Mouse (Mus musculus): ENCODE data around the gene C1s2. TPM values are rescaled to one million over a fixed set of nuclear protein-coding genes. Genes with fewer than 3 reads are reported as not detected.

Gene C1s2
- polyA plus RNA-seq, 1 experiment = 0.32 TPM

DNA sequence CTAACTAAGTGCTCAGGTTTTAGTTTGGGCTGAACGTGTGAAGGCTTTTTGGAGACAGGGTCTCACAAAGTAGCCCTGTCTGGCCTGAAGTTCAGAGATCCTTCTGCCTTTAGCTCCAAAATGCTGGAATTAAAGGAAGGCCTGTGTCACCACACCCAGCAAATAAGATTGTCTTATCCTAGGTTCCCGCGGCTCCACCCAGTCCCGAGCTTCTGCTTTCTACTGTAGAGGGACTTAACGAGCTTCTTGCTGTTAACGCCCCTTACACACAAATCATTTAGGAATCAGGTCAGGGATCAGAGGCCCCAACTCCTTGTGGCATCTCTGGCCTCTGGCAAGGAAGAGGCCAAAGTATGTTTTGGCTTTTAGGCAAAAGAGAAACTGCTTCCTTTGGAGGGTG, 36.2 kb upstream of the C1s2 start:
- Histone ChIP-seq H3K27ac (ENCODE audit: control insufficient read depth, insufficient read depth, low read depth, low read length) (no peak overlapping the region), H3K36me3 (ENCODE audit: control insufficient read depth, insufficient read depth, low read length) (no peaks in the 10 kb centered on the region), H3K27me3 (ENCODE audit: control insufficient read depth, insufficient read depth, low read length) (no peaks in the 10 kb centered on the region), H3K4me3 (ENCODE audit: control insufficient read depth, low read depth, low read length) (no peak overlapping the region), H3K4me1 (ENCODE audit: control insufficient read depth, insufficient read depth, low read length) (no peaks in the 10 kb centered on the region; the same call in 1 of the 2 replicates)
- TF ChIP-seq POLR2A (IDR thresholded peaks at IDR 0.05; ENCODE audit: control insufficient read depth, low read depth, low read length) (no peak), CTCF (IDR thresholded peaks at IDR 0.05; ENCODE audit: control insufficient read depth, insufficient read depth, insufficient replicate concordance, low read depth, low read length) (no peak)

DNA sequence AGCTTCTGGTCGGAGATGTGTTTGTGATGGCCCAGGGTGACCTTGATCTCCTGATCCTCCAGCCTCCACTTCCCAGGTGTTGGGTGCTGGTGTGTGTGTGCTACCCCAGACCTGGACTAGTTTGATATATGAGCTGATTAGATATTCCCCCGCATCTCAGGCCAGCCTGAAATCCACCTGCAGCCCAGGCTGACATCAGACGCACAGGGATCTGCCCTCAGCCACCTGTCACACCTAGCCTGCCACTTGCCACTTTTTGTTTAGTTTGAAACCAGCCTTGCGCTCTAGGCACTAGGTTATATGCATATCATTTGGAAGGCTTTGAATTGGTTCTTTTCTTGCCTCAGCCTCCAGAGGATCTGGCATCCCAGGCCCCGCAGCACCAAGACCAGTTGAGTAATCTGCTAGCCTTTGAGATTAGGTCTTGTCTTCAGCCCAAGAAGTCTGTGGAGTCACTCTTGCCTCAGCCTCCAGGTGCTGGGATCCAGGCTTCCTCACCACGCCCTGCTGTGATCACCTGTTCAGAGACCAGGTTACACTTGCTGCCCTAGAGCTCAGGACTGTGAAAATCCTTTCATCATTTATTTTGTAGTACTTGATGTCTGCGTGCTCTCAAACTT, 34.5 kb upstream of the C1s2 start:
- H3K27ac ChIP-seq (ENCODE audit: control insufficient read depth, insufficient read depth, low read depth, low read length) = no peak overlapping the region
- no peaks in the 10 kb centered on the region for H3K27me3 ChIP-seq (ENCODE audit: control insufficient read depth, insufficient read depth, low read length)
- no peak overlapping the region for H3K4me3 ChIP-seq (ENCODE audit: control insufficient read depth, low read depth, low read length)
- TF ChIP-seq CTCF (IDR thresholded peaks at IDR 0.05; ENCODE audit: control insufficient read depth, insufficient read depth, insufficient replicate concordance, low read depth, low read length) (no peak), POLR2A (IDR thresholded peaks at IDR 0.05; ENCODE audit: control insufficient read depth, low read depth, low read length) (no peak)
- no peaks in the 10 kb centered on the region; the same call in 1 of the 2 replicates for H3K4me1 ChIP-seq (ENCODE audit: control insufficient read depth, insufficient read depth, low read length)
- no peaks in the 10 kb centered on the region for H3K36me3 ChIP-seq (ENCODE audit: control insufficient read depth, insufficient read depth, low read length)

DNA sequence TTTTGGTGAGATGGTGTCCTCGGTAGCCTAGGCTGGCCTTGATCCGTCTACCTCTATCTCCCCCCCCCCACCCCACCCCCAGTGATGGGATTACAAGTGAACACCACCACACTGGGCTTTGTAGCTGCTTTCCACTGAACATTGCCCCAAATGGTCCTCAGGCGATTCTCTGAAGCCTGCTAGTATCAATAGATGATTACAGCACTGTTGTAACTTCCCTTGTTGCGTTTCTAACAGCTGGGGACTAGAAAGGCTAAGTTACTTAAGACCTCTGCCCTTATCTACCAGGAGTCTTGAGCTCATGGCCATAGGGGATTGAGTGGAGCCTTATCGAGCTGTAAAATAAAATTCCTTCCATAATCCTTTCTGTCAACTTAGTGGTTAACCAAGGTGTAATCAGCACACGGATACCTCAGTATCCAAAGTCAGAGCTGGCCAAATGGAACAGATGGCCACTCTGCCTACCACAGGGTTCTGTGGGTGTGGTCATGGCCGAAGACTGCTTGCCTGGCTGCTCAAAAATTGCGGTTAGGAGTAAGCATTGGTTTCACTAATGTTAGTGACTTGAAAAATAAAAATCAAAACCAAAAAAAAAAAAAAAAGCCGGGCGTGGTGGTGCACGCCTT, 33.5 kb upstream of the C1s2 start:
- no peak for TF ChIP-seq CTCF (IDR thresholded peaks at IDR 0.05; ENCODE audit: control insufficient read depth, insufficient read depth, insufficient replicate concordance, low read depth, low read length)
- TF ChIP-seq POLR2A (IDR thresholded peaks at IDR 0.05; ENCODE audit: control insufficient read depth, low read depth, low read length) = no peak
- no peak overlapping the region for H3K27ac ChIP-seq (ENCODE audit: control insufficient read depth, insufficient read depth, low read depth, low read length)
- H3K36me3 ChIP-seq (ENCODE audit: control insufficient read depth, insufficient read depth, low read length) = no peaks in the 10 kb centered on the region; the same call in 1 of the 2 replicates

GRCm38 (mm10) chr6:124665011-124665410, 29.1 kb upstream of the C1s2 start:
- Histone ChIP-seq H3K4me3 (ENCODE audit: control insufficient read depth, low read depth, low read length) (no peak overlapping the region), H3K27me3 (ENCODE audit: control insufficient read depth, insufficient read depth, low read length) (no peaks in the 10 kb centered on the region), H3K4me1 (ENCODE audit: control insufficient read depth, insufficient read depth, low read length) (0 out of 2 replicates have a peak, but pooled peaks cover 2% of the 10 kb centered on the region), H3K36me3 (ENCODE audit: control insufficient read depth, insufficient read depth, low read length) (no peaks in the 10 kb centered on the region; the same call in 1 of the 2 replicates), H3K27ac (ENCODE audit: control insufficient read depth, insufficient read depth, low read depth, low read length) (no peak overlapping the region)
- no peak for TF ChIP-seq POLR2A (IDR thresholded peaks at IDR 0.05; ENCODE audit: control insufficient read depth, low read depth, low read length)

More for the DNA sequence above, 33.5 kb upstream of the C1s2 start:
- Histone ChIP-seq H3K4me1 (ENCODE audit: control insufficient read depth, insufficient read depth, low read length) (no peaks in the 10 kb centered on the region), H3K27me3 (ENCODE audit: control insufficient read depth, insufficient read depth, low read length) (no peaks in the 10 kb centered on the region), H3K4me3 (ENCODE audit: control insufficient read depth, low read depth, low read length) (no peak overlapping the region)

GRCm38 (mm10) chr6:124664256-124664655, 28.4 kb upstream of the C1s2 start:
- TF ChIP-seq CTCF (IDR thresholded peaks at IDR 0.05; ENCODE audit: control insufficient read depth, insufficient read depth, insufficient replicate concordance, low read depth, low read length) = no peak
- TF ChIP-seq POLR2A (IDR thresholded peaks at IDR 0.05; ENCODE audit: control insufficient read depth, low read depth, low read length) = no peak
- 0 out of 2 replicates have a peak, but pooled peaks cover 2% of the 10 kb centered on the region for H3K4me1 ChIP-seq (ENCODE audit: control insufficient read depth, insufficient read depth, low read length)
- H3K4me3 ChIP-seq (ENCODE audit: control insufficient read depth, low read depth, low read length) = peak overlapping the region; percentile 39; the same call in 1 of the 2 replicates
- no peak overlapping the region for H3K27ac ChIP-seq (ENCODE audit: control insufficient read depth, insufficient read depth, low read depth, low read length)
- H3K36me3 ChIP-seq (ENCODE audit: control insufficient read depth, insufficient read depth, low read length) = no peaks in the 10 kb centered on the region; the same call in 1 of the 2 replicates
- no peaks in the 10 kb centered on the region for H3K27me3 ChIP-seq (ENCODE audit: control insufficient read depth, insufficient read depth, low read length)

DNA sequence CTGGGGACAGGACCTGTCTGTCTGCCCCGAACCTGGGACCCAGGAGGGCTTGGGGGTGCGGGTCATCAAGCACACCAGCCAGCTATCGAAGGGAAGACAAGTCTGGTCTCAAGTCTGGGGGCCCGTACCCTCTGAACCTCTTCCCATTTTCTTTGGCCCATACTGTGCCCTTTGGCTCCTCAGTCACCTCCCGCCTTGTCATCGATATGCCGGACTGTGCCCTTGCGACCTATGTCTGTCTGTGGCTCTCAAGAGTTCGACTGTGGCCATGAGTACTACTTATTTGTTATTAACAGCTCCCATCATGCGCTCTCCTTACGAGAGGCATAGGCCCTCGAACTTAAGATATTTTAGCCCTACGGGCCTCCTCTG, 27.5 kb upstream of the C1s2 start:
- H3K4me1 ChIP-seq (ENCODE audit: control insufficient read depth, insufficient read depth, low read length) = 0 out of 2 replicates have a peak, but pooled peaks cover 2% of the 10 kb centered on the region
- H3K27ac ChIP-seq (ENCODE audit: control insufficient read depth, insufficient read depth, low read depth, low read length) = peak overlapping the region; percentile 91

DNA sequence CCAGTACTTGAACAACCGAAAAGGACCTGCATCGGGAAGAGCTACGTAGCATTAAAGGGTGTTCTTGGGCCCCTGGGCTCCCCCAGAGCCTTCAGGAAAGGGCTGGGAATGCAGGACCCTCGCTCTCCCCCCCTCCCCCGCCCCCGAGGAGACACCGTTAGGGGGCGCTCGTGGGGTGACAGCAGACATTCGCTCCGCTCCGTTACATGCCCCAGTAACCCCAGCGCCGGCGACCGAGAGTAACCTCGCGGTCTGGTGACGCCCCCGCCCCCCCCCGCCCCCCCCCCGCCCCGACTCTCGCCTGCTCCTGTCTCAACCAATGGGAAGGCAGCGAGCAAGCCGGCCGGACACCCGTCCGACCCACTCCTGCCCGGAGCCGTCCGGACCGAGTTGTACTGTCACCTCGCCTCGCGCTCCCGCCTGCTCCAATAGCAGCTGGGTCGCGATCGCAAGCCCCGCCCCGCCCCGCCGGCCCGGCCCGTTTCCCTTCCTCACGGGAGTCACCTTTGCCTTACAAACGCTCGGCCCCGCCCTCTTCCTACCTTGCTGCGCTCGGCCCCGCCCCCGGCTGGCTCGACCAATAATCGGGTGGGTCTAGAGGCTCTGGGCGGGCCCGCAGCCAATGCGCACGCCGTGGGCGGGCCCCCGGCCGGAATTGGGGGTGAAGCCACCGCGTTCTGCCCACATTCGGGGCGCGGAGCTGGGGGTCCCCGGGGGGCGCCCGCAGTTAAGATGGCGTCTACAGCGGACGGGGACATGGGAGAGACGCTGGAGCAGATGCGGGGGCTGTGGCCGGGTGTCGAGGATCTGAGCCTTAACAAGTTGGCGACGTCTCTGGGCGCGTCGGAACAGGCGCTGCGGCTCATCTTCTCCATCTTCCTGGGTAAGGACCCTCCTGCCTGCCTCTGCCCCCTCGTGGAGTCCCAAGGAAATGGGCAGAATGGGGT, 26.9 kb upstream of the C1s2 start, which contains the start of gene Lpcat3:
Gene Lpcat3, plus strand, starts transcription at position 551 of the 947 bp plus-strand sequence.
- Histone ChIP-seq H3K4me3 (ENCODE audit: control insufficient read depth, low read depth, low read length) (peak within 1 kb of the TSS; percentile 98), H3K4me1 (ENCODE audit: control insufficient read depth, insufficient read depth, low read length) (0 out of 2 replicates have a peak, but pooled peaks cover 2% of the 10 kb centered on the region), H3K27me3 (ENCODE audit: control insufficient read depth, insufficient read depth, low read length) (no peaks in the 10 kb centered on the region), H3K27ac (ENCODE audit: control insufficient read depth, insufficient read depth, low read depth, low read length) (peak within 1 kb of the TSS; percentile 91), H3K36me3 (ENCODE audit: control insufficient read depth, insufficient read depth, low read length) (no peaks in the 10 kb centered on the region; the same call in 1 of the 2 replicates)
- TF ChIP-seq POLR2A (IDR thresholded peaks at IDR 0.05; ENCODE audit: control insufficient read depth, low read depth, low read length) (no peak), CTCF (IDR thresholded peaks at IDR 0.05; ENCODE audit: control insufficient read depth, insufficient read depth, insufficient replicate concordance, low read depth, low read length) (peak; percentile 60)

More for the DNA sequence above, 27.5 kb upstream of the C1s2 start:
- H3K36me3 ChIP-seq (ENCODE audit: control insufficient read depth, insufficient read depth, low read length) = no peaks in the 10 kb centered on the region; the same call in 1 of the 2 replicates
- peak overlapping the region; percentile 98 for H3K4me3 ChIP-seq (ENCODE audit: control insufficient read depth, low read depth, low read length)
- TF ChIP-seq POLR2A (IDR thresholded peaks at IDR 0.05; ENCODE audit: control insufficient read depth, low read depth, low read length) = no peak
- no peaks in the 10 kb centered on the region for H3K27me3 ChIP-seq (ENCODE audit: control insufficient read depth, insufficient read depth, low read length)
